Mouse (Mus musculus): ENCODE results near the gene Ssbp4. TPM values are rescaled to one million over a fixed set of nuclear protein-coding genes. Genes with fewer than 3 reads are reported as not detected.

Gene Ssbp4
- polyA plus RNA-seq, 1 experiment = 392 TPM

GRCm38 (mm10) chr8:70563763-70564387 is 44.8 kb downstream of the Ssbp4 start:
- WGBS = 92% methylated on average over 6 of the region's 6 CpGs
- Histone ChIP-seq H3K4me1 (replicated peaks; ENCODE audit: control insufficient read depth, insufficient read depth, low read length) (peaks cover 57% of the 10 kb centered on the region), H3K27ac (ENCODE audit: control insufficient read depth, insufficient read depth, low read length) (no peak overlapping the region), H3K36me3 (ENCODE audit: control insufficient read depth, insufficient read depth, low read length) (no peaks in the 10 kb centered on the region), H3K27me3 (ENCODE audit: control insufficient read depth, insufficient read depth, low read length) (no peaks in the 10 kb centered on the region), H3K4me3 (ENCODE audit: control insufficient read depth, insufficient read depth, low read length) (no peak overlapping the region)
- TF ChIP-seq POLR2A (IDR thresholded peaks at IDR 0.05; ENCODE audit: control insufficient read depth, extremely low read depth, insufficient read depth, low read length, poor library complexity) (no peak), CTCF (IDR thresholded peaks at IDR 0.05; ENCODE audit: borderline replicate concordance, control insufficient read depth, extremely low read depth, insufficient read depth, low read length, poor library complexity) (no peak)
- DNase-seq = no peak

GRCm38 (mm10) chr8:70562802-70563201 is 45.9 kb downstream of the Ssbp4 start:
- WGBS = 94% methylated on average over 3 of the region's 3 CpGs
- H3K27ac ChIP-seq (ENCODE audit: control insufficient read depth, insufficient read depth, low read length) = no peak overlapping the region
- H3K4me1 ChIP-seq (replicated peaks; ENCODE audit: control insufficient read depth, insufficient read depth, low read length) = peaks cover 67% of the 10 kb centered on the region
- no peak for DNase-seq
- TF ChIP-seq POLR2A (IDR thresholded peaks at IDR 0.05; ENCODE audit: control insufficient read depth, extremely low read depth, insufficient read depth, low read length, poor library complexity) (no peak), CTCF (IDR thresholded peaks at IDR 0.05; ENCODE audit: borderline replicate concordance, control insufficient read depth, extremely low read depth, insufficient read depth, low read length, poor library complexity) (no peak)
- no peaks in the 10 kb centered on the region for H3K36me3 ChIP-seq (ENCODE audit: control insufficient read depth, insufficient read depth, low read length)
- no peak overlapping the region for H3K4me3 ChIP-seq (ENCODE audit: control insufficient read depth, insufficient read depth, low read length)
- no peaks in the 10 kb centered on the region for H3K27me3 ChIP-seq (ENCODE audit: control insufficient read depth, insufficient read depth, low read length)

GRCm38 (mm10) chr8:70561809-70562535 is 46.7 kb downstream of the Ssbp4 start:
- TF ChIP-seq POLR2A (IDR thresholded peaks at IDR 0.05; ENCODE audit: control insufficient read depth, extremely low read depth, insufficient read depth, low read length, poor library complexity) = no peak
- no peak for TF ChIP-seq CTCF (IDR thresholded peaks at IDR 0.05; ENCODE audit: borderline replicate concordance, control insufficient read depth, extremely low read depth, insufficient read depth, low read length, poor library complexity)
- Histone ChIP-seq H3K27ac (ENCODE audit: control insufficient read depth, insufficient read depth, low read length) (no peak overlapping the region), H3K4me1 (replicated peaks; ENCODE audit: control insufficient read depth, insufficient read depth, low read length) (peaks cover 67% of the 10 kb centered on the region), H3K36me3 (ENCODE audit: control insufficient read depth, insufficient read depth, low read length) (no peaks in the 10 kb centered on the region), H3K27me3 (ENCODE audit: control insufficient read depth, insufficient read depth, low read length) (no peaks in the 10 kb centered on the region), H3K4me3 (ENCODE audit: control insufficient read depth, insufficient read depth, low read length) (no peak overlapping the region)
- 90% methylated on average over 7 of the region's 7 CpGs for WGBS
- DNase-seq = no peak

GRCm38 (mm10) chr8:70561357-70561756 is 47.3 kb downstream of the Ssbp4 start:
- H3K27me3 ChIP-seq (ENCODE audit: control insufficient read depth, insufficient read depth, low read length) = no peaks in the 10 kb centered on the region
- 94% methylated on average over 4 of the region's 4 CpGs for WGBS
- no peak for DNase-seq
- H3K4me3 ChIP-seq (ENCODE audit: control insufficient read depth, insufficient read depth, low read length) = no peak overlapping the region
- no peak overlapping the region for H3K27ac ChIP-seq (ENCODE audit: control insufficient read depth, insufficient read depth, low read length)
- no peak for TF ChIP-seq CTCF (IDR thresholded peaks at IDR 0.05; ENCODE audit: borderline replicate concordance, control insufficient read depth, extremely low read depth, insufficient read depth, low read length, poor library complexity)
- TF ChIP-seq POLR2A (IDR thresholded peaks at IDR 0.05; ENCODE audit: control insufficient read depth, extremely low read depth, insufficient read depth, low read length, poor library complexity) = no peak
- H3K4me1 ChIP-seq (replicated peaks; ENCODE audit: control insufficient read depth, insufficient read depth, low read length) = peaks cover 60% of the 10 kb centered on the region
- H3K36me3 ChIP-seq (ENCODE audit: control insufficient read depth, insufficient read depth, low read length) = no peaks in the 10 kb centered on the region

GRCm38 (mm10) chr8:70560564-70560963 is 48.1 kb downstream of the Ssbp4 start:
- TF ChIP-seq POLR2A (IDR thresholded peaks at IDR 0.05; ENCODE audit: control insufficient read depth, extremely low read depth, insufficient read depth, low read length, poor library complexity) = no peak
- TF ChIP-seq CTCF (IDR thresholded peaks at IDR 0.05; ENCODE audit: borderline replicate concordance, control insufficient read depth, extremely low read depth, insufficient read depth, low read length, poor library complexity) = no peak
- no peaks in the 10 kb centered on the region for H3K36me3 ChIP-seq (ENCODE audit: control insufficient read depth, insufficient read depth, low read length)
- no peak overlapping the region for H3K4me3 ChIP-seq (ENCODE audit: control insufficient read depth, insufficient read depth, low read length)
- H3K27me3 ChIP-seq (ENCODE audit: control insufficient read depth, insufficient read depth, low read length) = no peaks in the 10 kb centered on the region
- H3K27ac ChIP-seq (ENCODE audit: control insufficient read depth, insufficient read depth, low read length) = no peak overlapping the region
- no peak for DNase-seq
- H3K4me1 ChIP-seq (replicated peaks; ENCODE audit: control insufficient read depth, insufficient read depth, low read length) = peaks cover 58% of the 10 kb centered on the region
- 87% methylated on average over 3 of the region's 3 CpGs for WGBS

- 35% methylated on average over 2 of the region's 2 CpGs for WGBS
- Histone ChIP-seq H3K27me3 (ENCODE audit: control insufficient read depth, insufficient read depth, low read length) (no peaks in the 10 kb centered on the region), H3K4me1 (replicated peaks; ENCODE audit: control insufficient read depth, insufficient read depth, low read length) (peaks cover 55% of the 10 kb centered on the region), H3K4me3 (ENCODE audit: control insufficient read depth, insufficient read depth, low read length) (no peak overlapping the region), H3K27ac (ENCODE audit: control insufficient read depth, insufficient read depth, low read length) (peak overlapping the region; percentile 2; the same call in 1 of the 2 replicates), H3K36me3 (ENCODE audit: control insufficient read depth, insufficient read depth, low read length) (no peaks in the 10 kb centered on the region)
- peak; percentile 39 for DNase-seq
- TF ChIP-seq CTCF (IDR thresholded peaks at IDR 0.05; ENCODE audit: borderline replicate concordance, control insufficient read depth, extremely low read depth, insufficient read depth, low read length, poor library complexity) = peak; percentile 69; the same call in 1 of the 2 replicates
- no peak for TF ChIP-seq POLR2A (IDR thresholded peaks at IDR 0.05; ENCODE audit: control insufficient read depth, extremely low read depth, insufficient read depth, low read length, poor library complexity)
Measured at GRCm38 (mm10) chr8:70560096-70560495, 48.6 kb downstream of the Ssbp4 start.
